Mouse (Mus musculus): ENCODE results near the gene D630003M21Rik.

GRCm38 (mm10) chr2:158225301-158225700 is 3.7 kb downstream of the D630003M21Rik start:
- TF ChIP-seq CTCF (IDR thresholded peaks at IDR 0.05; ENCODE audit: low read depth, low read length) (peak; percentile 92), POLR2A (IDR thresholded peaks at IDR 0.05; ENCODE audit: extremely low read depth, insufficient read depth, low read length) (no peak)
